Mouse (Mus musculus) embryonic facial prominence, embryonic 14.5 days (tissue): ENCODE measurements around the gene Ms4a12. TPM values are rescaled to one million over a fixed set of nuclear protein-coding genes. Genes with fewer than 3 reads are reported as not detected.
A peak's percentile ranks its signal among the peaks of the same experiment; 100 is the strongest.

ENCODE experiments used
- ATAC-seq: fragments of 200-750 bp; cut with Nextera tagmentation; 2 replicates; pipeline ENCODE4 v1.8.0; 2017; ENCODE audit warnings: low read depth, moderate number of reproducible peaks, moderate TSS enrichment
- DNase-seq: peaks from one replicate; pipeline ENCODE4 v3.0.0-alpha.2; 2015; ENCODE audit warnings: low spot score
- H3K27ac ChIP-seq: fragments of 300-500 bp; sonication (generic); replicated peaks from 2 replicates; pipeline ENCODE4 v1.5.1; 2014; ENCODE audit warnings: low read depth, mild to moderate bottlenecking, low read length, moderate library complexity
- H3K27me3 ChIP-seq: fragments of 300-500 bp; sonication (generic); replicated peaks from 2 replicates; pipeline ENCODE4 v1.6.1; 2014; ENCODE audit warnings: low read length; ENCODE audit not compliant: control insufficient read depth, insufficient read depth
- H3K36me3 ChIP-seq: fragments of 300-500 bp; sonication (generic); 2 replicates; pipeline ENCODE4 v1.6.1; 2014; ENCODE audit warnings: low read length, mixed read lengths; ENCODE audit not compliant: control insufficient read depth, insufficient read depth
- H3K4me1 ChIP-seq: fragments of 300-500 bp; sonication (generic); 2 replicates; pipeline ENCODE4 v1.6.1; 2014; ENCODE audit warnings: antibody characterized with exemption, low read length; ENCODE audit not compliant: control insufficient read depth, insufficient read depth
- H3K4me2 ChIP-seq: fragments of 300-500 bp; sonication (generic); 2 replicates; pipeline ENCODE4 v1.6.1; 2014; ENCODE audit warnings: low read depth, mild to moderate bottlenecking, low read length, moderate library complexity, mixed read lengths
- H3K4me3 ChIP-seq: fragments of 300-500 bp; sonication (generic); 2 replicates; pipeline ENCODE4 v1.5.1; 2014; ENCODE audit warnings: low read depth, mild to moderate bottlenecking, low read length
- H3K9ac ChIP-seq: fragments of 300-500 bp; sonication (generic); 2 replicates; pipeline ENCODE4 v1.6.1; 2014; ENCODE audit warnings: low read depth, mild to moderate bottlenecking, low read length, moderate library complexity, mixed read lengths
- H3K9me3 ChIP-seq: fragments of 300-500 bp; sonication (generic); 2 replicates; pipeline ENCODE4 v1.6.1; 2016; ENCODE audit warnings: low read length; ENCODE audit not compliant: control insufficient read depth
- WGBS: fragments of 180-500 bp; shearing (Covaris S2); extraction: QIAGEN DNeasy Blood & Tissue Kit; methylation state at CpG from one replicate; pipeline ENCODE4 v1.1.7; 2014; 5-methylcytosine and 5-hydroxymethylcytosine counted together
- polyA plus RNA-seq: library from polyadenylated mRNA; unstranded; fragments of >200 nt; fragmentation: Nextera tagmentation; extraction: Ambion mirVana; gene quantifications from 2 replicates; pipeline ENCODE4 v1.2.1, GENCODE M21; 2014

The Ms4a12 gene
- polyA plus RNA-seq, 1 experiment from 2014 or later: not detected

- H3K4me3 ChIP-seq: no peak overlapping the region
- H3K9me3 ChIP-seq: no peaks in the 10 kb centered on the region
- H3K4me2 ChIP-seq: no peak overlapping the region
- H3K27ac ChIP-seq: no peak overlapping the region
- H3K9ac ChIP-seq: no peak overlapping the region
- no peaks in the 10 kb centered on the region for H3K4me1 ChIP-seq
- DNase-seq: peak; percentile 5
- ATAC-seq: no peak
- H3K36me3 ChIP-seq: no peaks in the 10 kb centered on the region
- H3K27me3 ChIP-seq: no peaks in the 10 kb centered on the region
These were observed 12.0 kb upstream of the Ms4a12 start for GRCm38 (mm10) chr19:11244230-11244629.

- no peak overlapping the region for H3K4me3 ChIP-seq
- no peaks in the 10 kb centered on the region for H3K27me3 ChIP-seq
- 57% methylated on average over 5 of the region's 5 CpGs for WGBS
- DNase-seq: no peak
- no peaks in the 10 kb centered on the region for H3K4me1 ChIP-seq
- no peaks in the 10 kb centered on the region for H3K36me3 ChIP-seq
- no peaks in the 10 kb centered on the region for H3K9me3 ChIP-seq
- no peak overlapping the region for H3K4me2 ChIP-seq
- H3K9ac ChIP-seq: no peak overlapping the region
- no peak for ATAC-seq
- no peak overlapping the region for H3K27ac ChIP-seq
These were observed 10.3 kb upstream of the Ms4a12 start for GRCm38 (mm10) chr19:11242560-11242959.

DNA sequence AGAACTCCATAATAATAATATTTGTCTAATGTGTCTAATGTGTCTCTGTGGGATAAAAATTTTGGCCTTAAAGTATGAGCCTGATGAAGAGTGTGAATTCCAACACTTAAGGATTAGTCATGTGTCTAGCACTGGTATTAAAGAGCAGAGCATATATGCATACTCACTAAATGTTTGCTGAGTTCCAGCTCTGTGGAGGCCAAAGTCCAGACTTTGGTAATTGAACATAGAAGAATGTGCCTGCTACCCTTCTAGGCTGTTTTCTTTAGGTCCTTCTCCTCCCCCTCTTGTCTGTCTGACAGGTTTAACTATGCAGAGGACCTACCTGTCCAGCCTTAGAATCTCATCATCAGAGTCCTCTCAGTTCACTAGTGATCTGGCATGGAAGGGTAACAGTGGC, 3.6 kb upstream of the Ms4a12 start:
- ATAC-seq: no peak

GRCm38 (mm10) chr19:11234921-11235735, 2.9 kb upstream of the Ms4a12 start:
- Histone ChIP-seq H3K4me1 (no peaks in the 10 kb centered on the region), H3K36me3 (no peaks in the 10 kb centered on the region), H3K9me3 (no peaks in the 10 kb centered on the region), H3K4me2 (no peak overlapping the region), H3K27ac (no peak overlapping the region), H3K4me3 (no peak overlapping the region), H3K27me3 (no peaks in the 10 kb centered on the region), H3K9ac (no peak overlapping the region)
- no peak for DNase-seq
- no peak for ATAC-seq
- 61% methylated on average over 5 of the region's 5 CpGs for WGBS

More for the DNA sequence above, 3.6 kb upstream of the Ms4a12 start:
- no peak overlapping the region for H3K4me3 ChIP-seq
- H3K4me1 ChIP-seq: no peaks in the 10 kb centered on the region
- DNase-seq: no peak
- H3K9me3 ChIP-seq: no peaks in the 10 kb centered on the region
- no peak overlapping the region for H3K4me2 ChIP-seq
- no peaks in the 10 kb centered on the region for H3K27me3 ChIP-seq
- H3K9ac ChIP-seq: no peak overlapping the region
- no peaks in the 10 kb centered on the region for H3K36me3 ChIP-seq
- H3K27ac ChIP-seq: no peak overlapping the region

GRCm38 (mm10) chr19:11234244-11234643, 2.0 kb upstream of the Ms4a12 start:
- H3K36me3 ChIP-seq: no peaks in the 10 kb centered on the region
- no peak overlapping the region for H3K4me3 ChIP-seq
- no peaks in the 10 kb centered on the region for H3K4me1 ChIP-seq
- ATAC-seq: no peak
- 72% methylated on average over 5 of the region's 5 CpGs for WGBS
- H3K9ac ChIP-seq: no peak overlapping the region
- no peaks in the 10 kb centered on the region for H3K9me3 ChIP-seq
- no peak for DNase-seq
- no peak overlapping the region for H3K4me2 ChIP-seq
- H3K27me3 ChIP-seq: no peaks in the 10 kb centered on the region
- H3K27ac ChIP-seq: no peak overlapping the region

DNA sequence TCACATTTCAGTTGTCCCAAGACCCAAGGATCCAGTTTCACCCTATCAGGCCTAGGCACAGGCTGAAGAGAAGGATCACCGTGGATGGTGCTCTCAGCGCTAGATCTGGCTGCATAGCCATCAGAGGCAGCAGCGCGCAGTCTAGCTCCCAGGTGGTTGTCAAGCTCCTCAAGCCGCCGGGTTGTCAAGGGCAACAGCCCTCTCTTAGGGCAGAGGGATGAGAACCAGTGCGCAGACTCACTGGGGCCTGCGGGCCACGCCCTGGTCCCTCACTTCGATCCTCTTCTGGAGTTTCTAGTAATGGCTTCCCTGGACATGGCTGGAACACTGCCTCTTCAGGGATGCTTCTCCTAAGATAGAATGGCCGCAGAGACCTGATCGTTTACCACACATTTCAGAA, 35.7 kb downstream of the Ms4a12 start, which contains the start of gene Ms4a13:
Gene Ms4a13 (minus strand): TSS at position 192 of the 400 bp plus-strand sequence.
- Histone ChIP-seq H3K27ac (no peak within 1 kb of the TSS), H3K4me2 (no peak within 1 kb of the TSS), H3K4me3 (no peak within 1 kb of the TSS), H3K4me1 (no peaks in the 10 kb centered on the region), H3K27me3 (no peaks in the 10 kb centered on the region), H3K9me3 (no peaks in the 10 kb centered on the region), H3K36me3 (no peaks in the 10 kb centered on the region), H3K9ac (no peak within 1 kb of the TSS)
- no peak for ATAC-seq
- DNase-seq: no peak
- WGBS: 61% methylated on average over 12 of the region's 12 CpGs

DNA sequence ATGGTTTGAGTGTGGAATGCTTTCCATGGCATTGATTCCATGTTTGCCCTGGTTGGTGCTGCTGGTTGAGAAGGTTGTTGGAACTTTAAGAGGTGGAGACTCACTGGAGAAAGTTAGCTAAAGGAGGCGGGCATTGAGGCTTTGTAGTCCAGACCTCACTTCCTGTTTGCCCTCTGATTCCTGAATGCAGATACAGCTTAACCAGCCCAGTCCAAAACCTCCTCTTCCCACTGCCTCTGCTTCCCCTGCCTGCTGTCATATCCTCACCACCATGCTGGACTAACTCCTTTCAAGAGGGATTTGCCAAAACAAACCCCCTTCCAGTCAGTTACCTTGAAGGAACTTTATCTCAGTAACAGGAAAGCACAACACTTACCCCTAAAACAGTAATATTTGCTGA, 39.7 kb downstream of the Ms4a12 start:
- no peak for ATAC-seq
- Histone ChIP-seq H3K9me3 (no peaks in the 10 kb centered on the region), H3K4me2 (no peak overlapping the region), H3K4me1 (no peaks in the 10 kb centered on the region), H3K9ac (no peak overlapping the region), H3K27ac (no peak overlapping the region), H3K27me3 (no peaks in the 10 kb centered on the region), H3K4me3 (no peak overlapping the region), H3K36me3 (no peaks in the 10 kb centered on the region)
- WGBS: 72% methylated on average over 1 of the region's 1 CpGs
- DNase-seq: no peak

DNA sequence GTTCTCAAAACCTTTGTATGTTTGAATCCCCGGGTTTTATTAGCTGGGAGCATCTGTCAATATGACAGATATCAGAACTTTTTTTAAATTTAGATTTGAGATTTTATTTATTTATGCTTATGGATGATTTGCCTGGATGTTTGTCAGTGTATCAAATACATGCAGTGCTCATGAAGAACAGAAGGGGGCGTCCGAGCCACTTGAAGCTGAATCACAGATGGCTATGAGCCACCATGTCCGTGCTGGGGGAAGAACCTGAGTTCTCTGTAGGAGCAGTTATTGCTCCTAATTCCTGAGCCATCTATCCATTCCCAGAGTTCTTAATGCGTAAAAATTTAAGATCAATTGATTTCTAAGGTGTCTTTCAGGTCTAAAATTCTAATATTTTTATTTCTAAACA, 48.1 kb downstream of the Ms4a12 start:
- no peak for DNase-seq
- no peaks in the 10 kb centered on the region for H3K36me3 ChIP-seq
- H3K9me3 ChIP-seq: no peaks in the 10 kb centered on the region
- no peaks in the 10 kb centered on the region for H3K4me1 ChIP-seq
- 14% methylated on average over 5 of the region's 5 CpGs for WGBS
- H3K9ac ChIP-seq: no peak overlapping the region
- H3K27ac ChIP-seq: no peak overlapping the region
- no peak overlapping the region for H3K4me2 ChIP-seq
- H3K4me3 ChIP-seq: no peak overlapping the region
- no peaks in the 10 kb centered on the region for H3K27me3 ChIP-seq
- ATAC-seq: no peak

DNA sequence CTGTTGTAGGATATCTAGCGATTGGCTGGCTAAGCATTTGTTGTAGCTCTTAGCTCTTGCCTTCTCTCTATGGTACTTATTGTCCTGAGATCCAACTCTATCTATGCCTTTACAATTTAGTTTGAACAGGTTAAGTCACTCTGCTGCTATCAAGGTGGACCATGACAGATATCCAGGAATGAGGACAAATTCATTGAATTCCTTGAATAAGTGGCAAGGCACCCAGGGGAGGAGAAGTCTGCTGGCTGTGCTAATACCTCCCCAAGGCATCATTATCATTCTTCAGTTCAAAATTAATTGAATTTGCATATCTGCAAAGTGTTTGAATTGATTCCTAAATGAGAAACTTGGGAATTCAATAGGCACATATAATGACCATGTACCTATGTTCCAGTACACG, 54.8 kb downstream of the Ms4a12 start:
- H3K4me2 ChIP-seq: no peak overlapping the region
- no peaks in the 10 kb centered on the region for H3K9me3 ChIP-seq
- 62% methylated on average over 2 of the region's 2 CpGs for WGBS
- H3K27ac ChIP-seq: no peak overlapping the region
- H3K4me3 ChIP-seq: no peak overlapping the region
- no peak for ATAC-seq
- no peak for DNase-seq
- no peaks in the 10 kb centered on the region for H3K4me1 ChIP-seq
- H3K27me3 ChIP-seq: no peaks in the 10 kb centered on the region
- no peak overlapping the region for H3K9ac ChIP-seq
- no peaks in the 10 kb centered on the region for H3K36me3 ChIP-seq
